Mouse (Mus musculus): Measurements from ENCODE around the gene Aff3. TPM values are rescaled to one million over a fixed set of nuclear protein-coding genes. Genes with fewer than 3 reads are reported as not detected.

Aff3 gene
- polyA plus RNA-seq, 1 experiment from 2014 or later, result 33.1 TPM

GRCm38 (mm10) chr1:38419331-38419730 lies 245.4 kb downstream of the Aff3 start:
- no peaks in the 10 kb centered on the region for H3K36me3 ChIP-seq
- 83% methylated on average over 4 of the region's 4 CpGs for WGBS
- no peak overlapping the region for H3K4me3 ChIP-seq (replicated peaks)
- no peak overlapping the region for H3K4me2 ChIP-seq
- peak overlapping the region; percentile 67; the same call in 1 of the 2 replicates for H3K27ac ChIP-seq (replicated peaks)
- H3K9ac ChIP-seq (replicated peaks), result no peak overlapping the region
- no peak for ATAC-seq (ENCODE audit: low FRiP score)
- no peaks in the 10 kb centered on the region for H3K27me3 ChIP-seq (replicated peaks)
- H3K4me1 ChIP-seq, result peaks cover 34% of the 10 kb centered on the region
- H3K9me3 ChIP-seq (replicated peaks), result no peaks in the 10 kb centered on the region

- Histone ChIP-seq H3K27me3 (replicated peaks) (no peaks in the 10 kb centered on the region), H3K4me2 (peak overlapping the region; percentile 26), H3K4me3 (replicated peaks) (no peak overlapping the region), H3K9me3 (replicated peaks) (no peaks in the 10 kb centered on the region), H3K36me3 (no peaks in the 10 kb centered on the region), H3K27ac (replicated peaks) (peak overlapping the region; percentile 67), H3K9ac (replicated peaks) (no peak overlapping the region), H3K4me1 (peaks cover 26% of the 10 kb centered on the region)
- ATAC-seq (ENCODE audit: low FRiP score), result peak; percentile 23; the same call in 1 of the 2 replicates
- 41% methylated on average over 12 of the region's 12 CpGs for WGBS
Measured at GRCm38 (mm10) chr1:38418181-38419032, 246.3 kb downstream of the Aff3 start.

GRCm38 (mm10) chr1:38417196-38417595 lies 247.6 kb downstream of the Aff3 start:
- peaks cover 22% of the 10 kb centered on the region for H3K4me1 ChIP-seq
- H3K9ac ChIP-seq (replicated peaks), result no peak overlapping the region
- no peaks in the 10 kb centered on the region for H3K9me3 ChIP-seq (replicated peaks)
- H3K27ac ChIP-seq (replicated peaks), result peak overlapping the region; percentile 67
- H3K4me3 ChIP-seq (replicated peaks), result no peak overlapping the region
- 0 out of 2 replicates have a peak, but pooled peaks have one; percentile 46 for ATAC-seq (ENCODE audit: low FRiP score)
- peak overlapping the region; percentile 26 for H3K4me2 ChIP-seq
- no peaks in the 10 kb centered on the region for H3K27me3 ChIP-seq (replicated peaks)
- 18% methylated on average over 12 of the region's 12 CpGs for WGBS
- no peaks in the 10 kb centered on the region for H3K36me3 ChIP-seq

- Histone ChIP-seq H3K27ac (replicated peaks) (no peak overlapping the region), H3K9ac (replicated peaks) (no peak overlapping the region), H3K4me1 (peaks cover 35% of the 10 kb centered on the region), H3K27me3 (replicated peaks) (no peaks in the 10 kb centered on the region), H3K9me3 (replicated peaks) (no peaks in the 10 kb centered on the region), H3K4me3 (replicated peaks) (no peak overlapping the region), H3K36me3 (no peaks in the 10 kb centered on the region), H3K4me2 (no peak overlapping the region)
- no peak for ATAC-seq (ENCODE audit: low FRiP score)
- WGBS, result 94% methylated on average over 6 of the region's 6 CpGs
Measured at GRCm38 (mm10) chr1:38415511-38415910, 249.2 kb downstream of the Aff3 start.

GRCm38 (mm10) chr1:38411106-38411505 lies 253.6 kb downstream of the Aff3 start:
- Histone ChIP-seq H3K36me3 (no peaks in the 10 kb centered on the region), H3K27ac (replicated peaks) (peak overlapping the region; percentile 65), H3K4me3 (replicated peaks) (no peak overlapping the region), H3K27me3 (replicated peaks) (no peaks in the 10 kb centered on the region), H3K9ac (replicated peaks) (no peak overlapping the region), H3K4me1 (peaks cover 24% of the 10 kb centered on the region), H3K4me2 (no peak overlapping the region), H3K9me3 (replicated peaks) (no peaks in the 10 kb centered on the region)
- peak; percentile 36; the same call in 1 of the 2 replicates for ATAC-seq (ENCODE audit: low FRiP score)
- 56% methylated on average over 4 of the region's 4 CpGs for WGBS

GRCm38 (mm10) chr1:38410457-38410856 lies 254.3 kb downstream of the Aff3 start:
- no peaks in the 10 kb centered on the region for H3K27me3 ChIP-seq (replicated peaks)
- H3K4me3 ChIP-seq (replicated peaks), result no peak overlapping the region
- ATAC-seq (ENCODE audit: low FRiP score), result peak; percentile 82
- peaks cover 24% of the 10 kb centered on the region for H3K4me1 ChIP-seq
- WGBS, result 5% methylated on average over 4 of the region's 4 CpGs
- H3K9me3 ChIP-seq (replicated peaks), result no peaks in the 10 kb centered on the region
- H3K9ac ChIP-seq (replicated peaks), result no peak overlapping the region
- H3K27ac ChIP-seq (replicated peaks), result peak overlapping the region; percentile 65
- no peak overlapping the region for H3K4me2 ChIP-seq
- H3K36me3 ChIP-seq, result no peaks in the 10 kb centered on the region

GRCm38 (mm10) chr1:38408241-38408640 lies 256.5 kb downstream of the Aff3 start:
- H3K4me1 ChIP-seq, result peaks cover 24% of the 10 kb centered on the region
- H3K4me3 ChIP-seq (replicated peaks), result no peak overlapping the region
- no peak overlapping the region for H3K4me2 ChIP-seq
- ATAC-seq (ENCODE audit: low FRiP score), result no peak
- H3K9ac ChIP-seq (replicated peaks), result no peak overlapping the region
- WGBS, result 53% methylated on average over 3 of the region's 3 CpGs
- no peaks in the 10 kb centered on the region for H3K36me3 ChIP-seq
- no peak overlapping the region for H3K27ac ChIP-seq (replicated peaks)
- H3K27me3 ChIP-seq (replicated peaks), result no peaks in the 10 kb centered on the region
- no peaks in the 10 kb centered on the region for H3K9me3 ChIP-seq (replicated peaks)

- 89% methylated on average over 5 of the region's 5 CpGs for WGBS
- no peak overlapping the region for H3K27ac ChIP-seq (replicated peaks)
- H3K4me1 ChIP-seq, result peaks cover 11% of the 10 kb centered on the region
- no peak overlapping the region for H3K4me2 ChIP-seq
- no peaks in the 10 kb centered on the region for H3K36me3 ChIP-seq
- no peak for ATAC-seq (ENCODE audit: low FRiP score)
- no peak overlapping the region for H3K9ac ChIP-seq (replicated peaks)
- H3K27me3 ChIP-seq (replicated peaks), result no peaks in the 10 kb centered on the region
- no peaks in the 10 kb centered on the region for H3K9me3 ChIP-seq (replicated peaks)
- no peak overlapping the region for H3K4me3 ChIP-seq (replicated peaks)
Measured at GRCm38 (mm10) chr1:38403781-38404180, 261.0 kb downstream of the Aff3 start.

GRCm38 (mm10) chr1:38401856-38402255 lies 262.9 kb downstream of the Aff3 start:
- no peak overlapping the region for H3K9ac ChIP-seq (replicated peaks)
- peaks cover 23% of the 10 kb centered on the region for H3K4me1 ChIP-seq
- H3K4me2 ChIP-seq, result no peak overlapping the region
- ATAC-seq (ENCODE audit: low FRiP score), result no peak
- no peaks in the 10 kb centered on the region for H3K9me3 ChIP-seq (replicated peaks)
- H3K36me3 ChIP-seq, result no peaks in the 10 kb centered on the region
- peak overlapping the region; percentile 33; the same call in 1 of the 2 replicates for H3K27ac ChIP-seq (replicated peaks)
- no peaks in the 10 kb centered on the region for H3K27me3 ChIP-seq (replicated peaks)
- H3K4me3 ChIP-seq (replicated peaks), result no peak overlapping the region
- 30% methylated on average over 4 of the region's 4 CpGs for WGBS

GRCm38 (mm10) chr1:38399269-38399668 lies 265.5 kb downstream of the Aff3 start:
- 96% methylated on average over 10 of the region's 10 CpGs for WGBS
- no peak for ATAC-seq (ENCODE audit: low FRiP score)
- H3K9me3 ChIP-seq (replicated peaks), result no peaks in the 10 kb centered on the region
- H3K9ac ChIP-seq (replicated peaks), result no peak overlapping the region
- H3K27me3 ChIP-seq (replicated peaks), result no peaks in the 10 kb centered on the region
- H3K4me2 ChIP-seq, result no peak overlapping the region
- H3K4me1 ChIP-seq, result peaks cover 37% of the 10 kb centered on the region
- no peaks in the 10 kb centered on the region for H3K36me3 ChIP-seq
- no peak overlapping the region for H3K4me3 ChIP-seq (replicated peaks)
- no peak overlapping the region for H3K27ac ChIP-seq (replicated peaks)

- no peak for ATAC-seq (ENCODE audit: low FRiP score)
- 63% methylated on average over 5 of the region's 5 CpGs for WGBS
- Histone ChIP-seq H3K9me3 (replicated peaks) (no peaks in the 10 kb centered on the region), H3K27ac (replicated peaks) (no peak overlapping the region), H3K4me3 (replicated peaks) (no peak overlapping the region), H3K9ac (replicated peaks) (no peak overlapping the region), H3K4me2 (no peak overlapping the region), H3K4me1 (peaks cover 44% of the 10 kb centered on the region), H3K27me3 (replicated peaks) (no peaks in the 10 kb centered on the region), H3K36me3 (no peaks in the 10 kb centered on the region)
Measured at GRCm38 (mm10) chr1:38398566-38398965, 266.2 kb downstream of the Aff3 start.

GRCm38 (mm10) chr1:38395194-38395681 lies 269.5 kb downstream of the Aff3 start:
- no peaks in the 10 kb centered on the region for H3K36me3 ChIP-seq
- no peak overlapping the region for H3K4me3 ChIP-seq (replicated peaks)
- WGBS, result 20% methylated on average over 11 of the region's 11 CpGs
- H3K9ac ChIP-seq (replicated peaks), result no peak overlapping the region
- H3K4me1 ChIP-seq, result peaks cover 47% of the 10 kb centered on the region
- ATAC-seq (ENCODE audit: low FRiP score), result no peak
- no peaks in the 10 kb centered on the region for H3K9me3 ChIP-seq (replicated peaks)
- no peak overlapping the region for H3K27ac ChIP-seq (replicated peaks)
- H3K4me2 ChIP-seq, result no peak overlapping the region
- H3K27me3 ChIP-seq (replicated peaks), result no peaks in the 10 kb centered on the region
